Comparison of ENCODE assay signal across 8 mouse cellular contexts in genomic region chr9:89066378-89067142, GRCm38 (mm10). TPM values are rescaled to one million over a fixed set of nuclear protein-coding genes. Genes with fewer than 3 reads are reported as not detected.
DNase-seq lines count a peak whose midpoint lies in the region; ATAC-seq lines count a peak whose summit lies in the region.
"Not testable (repeated sequence)": the region's sequence is repeated elsewhere in the genome, so short reads cannot be mapped to it uniquely, and the experiment has no call there.

No protein-coding gene starts in this region.

- WGBS in embryonic facial prominence, embryonic 12.5 days, result 64% methylated on average over 43 of the region's 44 CpGs
- 68% methylated on average over 41 of the region's 44 CpGs for WGBS in intestine, embryonic 16.5 days

- H3K27me3 ChIP-seq in embryonic facial prominence, embryonic 12.5 days; intestine, embryonic 16.5 days (replicated peaks; ENCODE audit: control insufficient read depth, insufficient read depth, low read length): not testable (repeated sequence)

- not testable (repeated sequence) for H3K4me3 ChIP-seq in embryonic facial prominence, embryonic 12.5 days; intestine, embryonic 16.5 days (ENCODE audit: low read length)

- H3K27ac ChIP-seq in embryonic facial prominence, embryonic 12.5 days; intestine, embryonic 16.5 days (ENCODE audit: low read length): not testable (repeated sequence)

- H3K9ac ChIP-seq in embryonic facial prominence, embryonic 12.5 days; intestine, embryonic 16.5 days (ENCODE audit: low read depth, low read length): not testable (repeated sequence)

- not testable (repeated sequence) for H3K9me3 ChIP-seq in embryonic facial prominence, embryonic 12.5 days; intestine, embryonic 16.5 days (ENCODE audit: control insufficient read depth, low read length)

- peak; percentile 69 for DNase-seq in adrenal gland, adult 8-10 months
- peak; percentile 98 for DNase-seq in heart, adult 11 months
- peak; percentile 33 to 76 for DNase-seq in left cerebral cortex, adult 9 months (ENCODE audit: low spot score in 2 of 2)
- DNase-seq in lung, postnatal 36 days, result peak; percentile 80
- DNase-seq in retina, embryonic 14.5 days (ENCODE audit: low spot score), result peak; percentile 47
- peak; percentile 36 to 61 for DNase-seq in urinary bladder, adult 18-20 months (ENCODE audit: low spot score in 2 of 2)

- H3K4me2 ChIP-seq in embryonic facial prominence, embryonic 12.5 days (replicated peaks), result peak overlapping the region; percentile 26
- H3K4me2 ChIP-seq in intestine, embryonic 16.5 days (ENCODE audit: low read depth, low read length), result not testable (repeated sequence)

- ATAC-seq in embryonic facial prominence, embryonic 12.5 days (ENCODE audit: insufficient number of reproducible peaks, insufficient read depth, low FRiP score, low TSS enrichment), result peak; percentile 94
- peak; percentile 99 for ATAC-seq in intestine, embryonic 16.5 days

- not testable (repeated sequence) for H3K4me1 ChIP-seq in embryonic facial prominence, embryonic 12.5 days; intestine, embryonic 16.5 days (ENCODE audit: control insufficient read depth, insufficient read depth, low read length)

- H3K36me3 ChIP-seq in embryonic facial prominence, embryonic 12.5 days; intestine, embryonic 16.5 days (ENCODE audit: control insufficient read depth, insufficient read depth, low read length): not testable (repeated sequence)

RNA-seq across cellular contexts. Expression of gene Trim43b, which starts 26.1 kb away (rescaled TPM):
- total RNA-seq in adrenal gland, adult 8-10 months (2022), result under 1 TPM in 3 of 4 experiments, not detected in 1; 0.35 to 0.55 (median 0.35) TPM
- polyA plus RNA-seq in embryonic facial prominence, embryonic 12.5 days (2016; fragmentation: Nextera tagmentation; extraction: Ambion mirVana), result not detected in 2 replicates
- not detected in 2 replicates for polyA plus RNA-seq in intestine, embryonic 16.5 days (2015; fragmentation: Nextera tagmentation; extraction: Ambion mirVana)

Comparison
In these comparisons a context has a peak if more than half of its experiments do, and no peak if none do; other contexts are left out.
1. DNase-seq: peak in every context shown above with its lines; median percentile 98 in heart, adult 11 months; 80 in lung, postnatal 36 days; 69 in adrenal gland, adult 8-10 months; 54 in left cerebral cortex, adult 9 months; 48 in urinary bladder, adult 18-20 months; 47 in retina, embryonic 14.5 days.